Mouse (Mus musculus) retina, postnatal 7 days (tissue): ENCODE data around the gene Tmem143.
"Not testable (repeated sequence)": the region's sequence is repeated elsewhere in the genome, so short reads cannot be mapped to it uniquely, and the experiment has no call there.

ENCODE experiments used
- DNase-seq: peaks from one replicate; pipeline ENCODE4 v3.0.0-alpha.2; 2012; ENCODE audit warnings: low read depth, low spot score

Tmem143 gene

GRCm38 (mm10) chr7:45922928-45923761 is 26.4 kb downstream of the Tmem143 start:
- peak; percentile 88 for DNase-seq

- no peak for DNase-seq
Observed at GRCm38 (mm10) chr7:45923762-45924428, 27.2 kb downstream of the Tmem143 start, which contains the start of gene Ccdc114. Gene Ccdc114, plus strand, starts transcription at chr7:45924072.

- no peak for DNase-seq
Observed at GRCm38 (mm10) chr7:45924429-45924816, 27.7 kb downstream of the Tmem143 start.

GRCm38 (mm10) chr7:45928626-45929295 is 32.0 kb downstream of the Tmem143 start:
- DNase-seq: no peak

- no peak for DNase-seq
Observed at GRCm38 (mm10) chr7:45929688-45930087, 32.9 kb downstream of the Tmem143 start.

- DNase-seq: not testable (repeated sequence)
Observed at GRCm38 (mm10) chr7:45933766-45934165, 37.0 kb downstream of the Tmem143 start.

- peak; percentile 53 for DNase-seq
Observed at GRCm38 (mm10) chr7:45935114-45935513, 38.4 kb downstream of the Tmem143 start.

GRCm38 (mm10) chr7:45939836-45940235 is 43.1 kb downstream of the Tmem143 start:
- DNase-seq: no peak

GRCm38 (mm10) chr7:45941986-45942385 is 45.2 kb downstream of the Tmem143 start:
- no peak for DNase-seq

GRCm38 (mm10) chr7:45943280-45943679 is 46.5 kb downstream of the Tmem143 start:
- DNase-seq: not testable (repeated sequence)

- no peak for DNase-seq
Observed at GRCm38 (mm10) chr7:45949061-45949460, 52.3 kb downstream of the Tmem143 start.

GRCm38 (mm10) chr7:45956611-45957010 is 59.9 kb downstream of the Tmem143 start:
- DNase-seq: no peak
